Mouse (Mus musculus) CD4-positive helper T cell, adult 2 months (primary cell): ENCODE measurements around the gene Serpina3j.
"Not testable (repeated sequence)": the region's sequence is repeated elsewhere in the genome, so short reads cannot be mapped to it uniquely, and the experiment has no call there.

Experiments used
- DNase-seq: peaks from one replicate; pipeline ENCODE4 v3.0.0-alpha.2; 2012; ENCODE audit warnings: low read depth, missing footprints, low spot score

Serpina3j gene

DNA sequence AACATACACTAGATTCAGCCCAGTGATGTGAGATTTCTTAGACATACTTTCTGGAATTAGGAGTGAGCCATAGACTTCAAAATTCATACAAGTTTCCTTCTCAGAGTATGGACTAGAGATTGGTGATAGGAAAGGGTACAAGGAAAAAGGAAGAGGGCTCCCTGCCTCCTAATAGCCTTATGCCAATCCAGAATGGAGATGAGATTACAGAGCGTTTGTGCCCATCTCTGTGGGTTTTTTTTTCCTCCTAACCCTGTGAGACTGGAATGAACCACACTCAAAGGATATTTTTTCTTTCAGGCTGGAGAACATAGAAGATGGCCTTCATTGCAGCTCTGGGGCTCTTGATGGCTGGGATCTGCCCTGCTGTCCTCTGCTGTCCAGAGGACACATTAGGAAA, at the start of gene Serpina3j:
TSS of gene Serpina3j (plus strand) at position 301 of the 400 bp plus-strand sequence.
- DNase-seq: no peak

DNA sequence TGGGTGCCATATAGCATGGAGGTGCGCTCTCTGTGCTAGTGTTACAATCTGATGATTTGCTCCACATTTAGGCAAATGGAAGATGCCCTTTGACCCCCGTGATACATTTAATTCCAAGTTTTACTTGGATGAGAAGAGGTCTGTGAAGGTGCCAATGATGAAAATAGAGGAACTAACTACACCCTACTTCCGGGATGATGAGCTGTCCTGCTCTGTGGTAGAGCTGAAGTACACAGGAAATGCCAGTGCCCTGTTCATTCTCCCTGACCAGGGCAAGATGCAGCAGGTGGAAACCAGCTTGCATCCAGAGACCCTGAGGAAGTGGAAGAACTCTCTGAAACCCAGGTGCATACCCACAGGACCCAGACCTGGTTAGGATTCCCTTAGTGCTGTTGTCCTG, 48.0 kb upstream of the Serpina3j start:
- no peak for DNase-seq

DNA sequence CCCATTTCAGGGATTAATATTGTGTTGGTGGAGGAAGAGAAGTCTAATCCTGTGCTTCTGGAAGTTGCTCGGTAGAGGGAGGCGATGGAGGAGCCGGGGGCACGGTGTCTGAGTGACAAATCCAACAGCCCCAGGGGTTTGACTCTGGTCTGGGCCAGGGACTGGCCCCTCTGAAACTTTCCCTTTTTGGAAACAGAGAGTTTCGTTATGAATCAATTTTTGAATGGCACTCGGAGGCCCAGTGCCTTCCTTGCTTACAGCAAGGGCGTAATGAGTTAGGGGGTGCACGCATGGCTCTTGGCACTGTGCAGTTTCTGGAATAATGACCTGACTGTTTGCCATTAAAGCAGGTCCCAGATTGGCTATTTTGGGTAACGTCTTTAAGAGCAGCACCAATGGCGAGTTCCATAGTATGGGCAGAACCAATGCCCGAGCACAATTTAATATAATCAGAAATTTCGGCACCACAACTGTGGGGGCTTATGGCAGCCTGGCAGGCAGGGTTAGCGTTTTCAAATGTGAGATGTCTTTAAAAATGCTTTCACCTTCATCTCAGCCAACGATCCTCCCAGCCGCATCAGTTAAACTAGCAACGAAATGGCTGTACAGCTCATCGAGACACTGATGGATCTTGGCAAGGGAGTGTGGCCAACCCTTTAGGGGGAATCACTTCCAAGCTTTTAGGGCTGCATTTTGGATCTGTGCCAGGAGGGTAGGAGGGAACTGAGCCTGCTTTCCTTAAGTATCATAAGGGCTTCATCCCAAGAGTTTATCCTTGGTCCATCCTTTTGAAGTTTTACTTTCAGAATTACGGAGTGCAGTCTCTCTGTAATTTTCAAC, 35.9 kb upstream of the Serpina3j start:
- no peak for DNase-seq

DNA sequence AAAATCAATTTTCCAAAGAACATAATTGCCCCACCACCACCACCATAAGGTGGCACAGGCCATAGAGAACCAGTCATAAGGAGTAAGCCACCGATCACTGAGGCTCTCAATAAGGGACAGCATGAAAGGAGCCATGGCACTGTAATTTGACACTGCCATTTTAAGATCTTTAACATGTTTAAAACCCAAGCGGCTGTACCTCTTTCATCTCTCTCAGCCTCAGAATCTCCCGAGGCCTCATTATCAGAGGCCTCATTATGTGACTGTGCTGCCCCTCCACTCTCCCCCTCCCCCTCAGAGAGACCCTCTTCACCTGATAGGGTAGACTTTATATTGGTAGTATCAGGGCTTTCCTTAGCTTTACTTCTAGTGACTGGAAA, 35.3 kb upstream of the Serpina3j start:
- DNase-seq: no peak

DNA sequence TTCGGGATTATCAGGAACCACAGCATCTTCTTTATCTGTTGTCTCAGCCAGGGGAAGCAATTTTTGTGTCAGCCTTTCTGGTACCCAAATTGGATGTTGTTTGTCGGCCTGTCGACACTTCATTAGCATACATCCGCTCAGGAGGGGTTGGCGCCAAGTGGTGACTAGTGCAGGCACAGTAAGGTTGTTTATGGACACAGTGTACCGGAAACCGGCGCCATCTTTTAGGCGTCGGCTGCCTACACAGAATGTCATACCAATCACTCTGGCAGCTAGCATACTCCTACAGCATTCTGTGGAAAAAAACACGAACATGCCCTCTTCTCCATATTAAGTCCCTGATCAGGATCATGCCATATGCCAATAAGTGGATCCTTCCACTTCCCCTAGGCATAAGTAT, 31.0 kb upstream of the Serpina3j start:
- DNase-seq: no peak

DNA sequence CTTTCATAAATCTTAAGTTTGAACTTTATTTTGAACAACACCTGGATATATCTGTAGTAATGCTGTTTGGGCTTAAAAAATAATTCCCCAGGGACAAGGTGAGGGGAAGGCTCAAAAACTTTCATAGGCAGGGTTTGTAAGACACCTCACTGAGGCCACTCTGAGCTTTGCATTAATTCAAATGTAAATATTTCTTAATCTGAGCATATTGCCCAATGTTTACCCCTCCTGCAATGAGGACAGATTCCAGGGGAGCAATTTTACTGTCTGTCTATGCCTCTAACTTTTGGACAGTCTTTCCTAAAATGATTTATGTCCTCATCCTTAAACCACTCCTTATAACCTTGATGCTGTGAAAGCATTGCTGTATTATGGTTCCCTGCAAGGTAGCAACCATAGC, 26.0 kb upstream of the Serpina3j start:
- DNase-seq: no peak

DNA sequence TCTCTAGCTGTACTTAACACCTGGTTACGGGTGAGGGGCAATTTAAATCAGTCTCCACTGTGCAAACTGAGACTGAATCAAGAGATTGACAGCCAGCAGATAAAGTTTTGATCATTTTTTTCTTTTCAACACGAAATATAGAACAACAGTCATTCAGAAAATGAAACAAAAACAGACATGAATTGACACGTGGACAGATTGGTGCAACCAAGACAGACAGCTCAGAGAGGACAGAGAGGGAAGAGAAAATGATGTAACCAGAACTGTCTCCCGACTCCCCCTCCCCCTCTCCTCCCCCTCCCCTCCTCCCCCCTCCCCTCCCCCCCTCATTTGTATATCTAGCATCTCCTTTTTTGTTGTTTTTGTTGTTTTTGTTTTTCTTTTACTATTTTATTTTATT, 24.5 kb upstream of the Serpina3j start:
- DNase-seq: no peak

DNA sequence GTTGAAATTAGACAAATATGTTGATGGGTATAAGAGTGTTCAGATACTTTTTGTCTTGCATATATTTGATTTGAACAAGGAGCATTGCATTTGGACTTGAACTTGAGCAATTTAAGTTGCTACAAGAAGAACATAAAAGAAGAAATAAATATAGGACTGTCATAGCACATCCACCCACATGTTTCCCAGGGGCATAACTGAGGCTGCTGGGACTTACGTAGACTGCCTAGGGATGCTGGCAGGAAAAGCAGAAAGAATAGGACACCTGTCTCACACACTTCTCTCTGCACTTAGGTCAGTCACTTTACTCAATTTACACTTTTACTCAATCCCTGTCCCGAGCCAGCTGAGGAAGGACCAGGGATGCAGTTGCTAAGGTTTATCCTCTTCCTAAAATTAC, 20.4 kb upstream of the Serpina3j start:
- no peak for DNase-seq

DNA sequence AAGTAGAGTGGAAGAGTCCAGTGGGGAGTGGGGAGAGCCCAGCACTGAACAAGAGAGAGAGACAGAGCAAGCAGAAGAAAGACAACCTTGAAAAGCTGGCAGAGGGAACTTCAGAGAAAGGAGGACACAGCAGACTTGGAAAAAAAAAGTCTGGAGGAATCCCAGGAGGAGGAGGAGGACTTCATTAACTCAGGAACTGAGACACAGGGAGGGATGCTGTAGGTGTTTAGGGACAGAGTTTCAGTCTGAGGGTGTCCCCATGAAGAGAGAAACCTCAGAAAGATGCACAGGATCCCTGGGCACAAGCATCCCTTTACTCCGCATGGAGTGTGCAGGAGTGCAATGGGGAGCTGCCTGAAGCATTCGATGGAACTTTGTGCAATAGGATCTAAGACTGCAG, 16.3 kb upstream of the Serpina3j start:
- DNase-seq: no peak

DNA sequence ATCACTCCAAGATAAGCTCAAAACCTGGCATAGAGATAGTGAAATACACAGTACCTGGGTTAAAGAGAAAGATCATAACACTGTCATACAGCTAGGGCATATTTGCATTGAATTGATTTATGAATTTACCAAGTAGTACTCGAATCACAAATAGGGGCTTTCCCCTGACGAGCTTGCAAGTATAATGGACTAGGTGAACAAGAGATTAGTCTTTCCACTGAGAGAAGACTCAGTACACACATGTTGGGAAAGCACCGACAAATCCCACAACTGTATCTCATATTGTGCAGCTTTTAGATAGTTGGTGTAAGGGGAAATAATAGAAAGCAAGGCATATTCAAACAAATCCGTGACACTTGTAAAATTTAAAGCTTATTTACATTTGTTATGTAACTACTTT, 8.4 kb upstream of the Serpina3j start:
- DNase-seq: no peak

DNA sequence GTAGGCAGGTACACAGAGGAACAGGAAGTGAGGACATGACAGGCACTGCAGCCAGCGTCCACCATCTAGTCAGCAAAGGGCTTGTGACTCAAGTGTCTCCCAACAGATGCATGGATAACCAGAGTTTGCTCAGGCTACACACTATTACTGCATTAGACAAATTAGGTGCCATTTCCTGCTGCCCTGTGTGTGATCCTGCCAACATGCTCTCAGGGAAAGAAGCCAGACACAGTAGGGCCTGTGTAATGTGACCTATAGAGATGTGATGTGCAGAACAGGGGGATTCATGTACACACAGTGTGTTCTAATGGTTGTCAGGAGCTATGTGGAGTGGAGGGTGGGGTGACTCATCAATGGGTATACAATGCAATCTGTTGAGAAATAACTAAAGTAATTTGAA, 8.1 kb downstream of the Serpina3j start:
- DNase-seq: no peak

DNA sequence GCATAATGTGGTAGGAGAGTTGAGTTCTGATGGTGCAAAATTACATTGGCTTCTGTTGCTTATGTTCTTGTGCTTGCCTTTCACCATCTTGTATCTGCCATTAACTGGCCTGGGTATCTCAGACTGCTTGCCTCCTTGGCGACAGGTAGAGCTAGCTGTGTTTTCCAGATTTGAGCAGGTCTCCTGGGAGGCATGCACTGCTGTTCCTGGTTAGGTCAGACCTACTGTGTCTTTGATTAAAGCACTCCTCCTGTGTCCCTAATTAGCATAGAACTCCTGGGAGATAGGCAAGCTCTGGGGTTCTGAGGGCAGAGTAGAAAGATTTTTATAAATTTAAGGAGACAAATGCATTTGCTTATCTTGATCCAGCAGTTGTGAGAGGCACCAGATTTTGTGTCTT, 17.3 kb downstream of the Serpina3j start:
- no peak for DNase-seq

DNA sequence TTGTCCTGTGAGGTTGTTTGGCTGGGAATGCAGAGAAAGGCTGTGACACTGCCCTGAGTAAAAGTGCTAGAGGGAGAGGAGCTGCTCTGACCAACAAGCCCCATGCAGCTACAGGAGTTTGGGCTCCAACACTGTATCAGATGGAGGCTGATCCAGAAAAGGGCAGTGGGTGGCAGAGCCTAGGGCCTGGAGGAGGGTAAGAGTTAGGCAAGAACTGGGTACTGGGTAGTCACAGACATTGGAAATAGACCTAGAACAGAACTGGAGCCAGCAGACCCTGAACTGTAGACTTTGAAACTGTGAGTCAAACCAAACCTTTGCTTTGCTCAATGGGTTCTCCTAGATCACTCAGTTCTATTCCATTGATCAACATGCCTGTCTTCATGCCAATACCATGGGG, 22.5 kb downstream of the Serpina3j start:
- not testable (repeated sequence) for DNase-seq

DNA sequence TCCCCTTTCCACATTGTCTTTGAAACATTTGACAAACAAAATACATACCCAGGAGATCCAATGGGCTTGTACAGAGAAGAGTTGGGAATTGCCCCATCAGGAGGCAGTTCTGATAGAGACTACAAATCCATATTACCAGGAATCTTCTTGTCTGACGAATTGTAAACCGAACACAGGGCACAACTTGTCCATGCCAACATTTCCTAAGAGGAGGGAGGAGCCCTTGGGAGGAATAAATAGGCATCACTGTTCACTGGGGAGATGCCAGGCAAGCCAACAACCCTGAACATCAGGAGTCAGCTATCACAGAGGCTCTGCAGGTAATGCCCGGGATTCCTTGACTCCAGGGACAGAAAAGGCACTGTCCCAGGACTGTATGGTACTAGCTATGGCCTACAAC, 23.9 kb downstream of the Serpina3j start, which contains the start of the genes Serpina3k and Serpina3m:
TSS of gene Serpina3k (plus strand) at position 261 of the 400 bp plus-strand sequence.
TSS of gene Serpina3m (plus strand) at position 261 of the 400 bp plus-strand sequence.
- DNase-seq: not testable (repeated sequence)

DNA sequence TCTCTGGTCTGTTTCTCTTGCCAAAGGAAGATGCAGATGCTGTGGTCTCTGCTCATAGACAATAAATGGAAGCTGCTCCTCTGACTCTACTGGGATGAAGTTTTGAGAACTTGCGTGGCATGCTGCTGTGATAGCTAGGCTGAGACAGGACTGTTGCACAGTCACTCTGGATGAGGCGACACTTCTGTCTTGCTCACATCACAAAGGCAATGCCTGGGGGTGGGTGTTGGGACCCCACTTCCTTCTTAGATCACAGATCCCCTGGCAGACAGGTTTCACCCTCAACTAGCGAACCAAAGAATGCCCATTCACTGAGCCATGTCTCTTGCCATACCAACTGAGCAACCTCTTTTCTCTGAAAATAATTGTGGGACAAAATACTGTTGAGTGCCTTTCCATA, 24.4 kb downstream of the Serpina3j start:
- no peak for DNase-seq

DNA sequence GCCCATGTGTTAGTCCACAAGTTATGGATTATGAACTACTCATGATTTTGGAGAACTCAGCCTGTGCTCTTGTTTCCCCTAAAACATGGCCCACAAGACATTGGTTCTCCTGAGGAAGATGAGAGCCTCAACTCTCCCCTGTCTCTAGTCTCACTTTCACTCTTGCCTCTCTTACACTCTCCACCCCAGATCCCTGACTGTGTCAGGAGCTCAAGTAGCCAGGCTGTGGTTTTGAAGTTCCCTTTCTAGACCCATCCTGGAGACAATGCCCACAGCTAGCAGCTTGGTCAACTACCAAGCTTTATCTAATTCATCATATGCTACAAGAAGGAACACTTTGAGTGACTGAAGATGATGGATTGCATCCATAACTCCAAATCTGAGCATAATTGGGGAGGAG, 28.1 kb downstream of the Serpina3j start:
- not testable (repeated sequence) for DNase-seq

DNA sequence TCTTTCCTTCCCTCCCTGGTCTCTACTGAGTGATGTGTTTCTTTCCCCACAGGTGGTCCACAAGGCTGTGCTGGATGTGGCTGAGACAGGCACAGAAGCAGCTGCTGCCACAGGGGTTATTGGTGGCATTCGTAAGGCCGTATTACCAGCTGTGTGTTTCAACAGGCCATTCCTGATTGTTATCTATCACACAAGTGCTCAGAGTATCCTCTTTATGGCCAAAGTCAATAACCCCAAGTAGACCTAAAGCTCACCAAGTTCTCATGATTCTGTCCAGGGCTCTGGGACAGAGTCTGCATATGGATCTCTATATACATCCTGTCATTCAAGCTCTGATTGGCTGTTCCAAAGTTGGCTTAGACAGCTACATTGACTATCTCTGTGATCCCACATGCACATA, 30.8 kb downstream of the Serpina3j start:
- no peak for DNase-seq

DNA sequence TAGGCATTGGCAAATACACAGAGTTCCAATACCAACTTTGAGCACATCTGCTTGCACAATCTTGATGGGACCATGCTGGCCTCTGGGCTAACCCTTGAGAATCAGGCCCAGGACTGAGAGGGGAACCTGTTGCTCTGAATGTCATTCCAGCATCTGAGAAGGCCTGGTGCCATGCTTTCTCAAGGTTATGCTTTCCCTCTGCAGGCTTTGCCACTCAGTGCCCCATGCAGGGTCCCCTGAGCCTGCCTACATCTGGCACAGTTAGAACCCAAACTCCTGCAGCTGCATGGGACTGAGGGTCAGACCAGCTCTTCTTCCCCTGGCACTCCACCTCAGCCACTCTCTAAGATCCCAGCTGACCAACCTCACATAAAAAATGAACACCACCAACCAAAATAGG, 31.4 kb downstream of the Serpina3j start:
- no peak for DNase-seq

DNA sequence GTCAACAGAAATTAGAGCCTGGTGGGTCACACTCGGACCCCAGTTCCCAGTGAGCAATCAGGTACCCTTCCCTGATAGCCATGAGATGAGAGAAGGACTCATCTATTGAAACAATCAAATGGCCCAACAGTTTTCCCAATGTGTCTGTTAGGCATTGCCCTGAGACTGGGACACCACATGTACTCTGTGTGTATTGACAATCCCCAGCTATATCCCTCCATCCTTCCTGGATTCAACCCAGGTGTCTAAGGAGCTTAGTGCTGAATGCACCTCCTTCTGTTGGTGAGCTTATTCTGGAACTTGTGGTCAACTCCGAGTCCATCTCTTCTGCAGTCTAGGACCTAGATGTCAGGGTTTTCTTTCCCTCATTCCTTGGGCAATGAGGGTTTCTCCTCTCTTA, 32.7 kb downstream of the Serpina3j start:
- DNase-seq: no peak

DNA sequence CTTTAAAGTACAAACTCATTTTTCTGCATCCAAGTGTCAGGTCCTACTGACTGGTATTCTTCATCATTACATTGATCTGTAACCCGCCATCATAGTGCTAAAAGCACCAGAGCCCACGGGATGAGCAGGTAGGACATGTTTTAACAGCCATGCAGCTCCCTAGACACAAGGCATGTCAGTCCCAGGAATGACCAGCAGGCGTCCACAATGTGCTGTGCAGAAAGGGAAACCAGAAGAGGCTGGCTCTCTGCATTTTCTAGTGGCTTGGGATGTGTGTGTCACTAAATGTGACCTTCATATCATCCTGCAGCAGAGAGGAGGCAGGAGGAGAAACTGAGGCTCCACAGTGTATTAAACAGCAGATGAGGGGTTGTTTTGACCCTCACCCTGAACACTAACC, 37.5 kb downstream of the Serpina3j start:
- not testable (repeated sequence) for DNase-seq

DNA sequence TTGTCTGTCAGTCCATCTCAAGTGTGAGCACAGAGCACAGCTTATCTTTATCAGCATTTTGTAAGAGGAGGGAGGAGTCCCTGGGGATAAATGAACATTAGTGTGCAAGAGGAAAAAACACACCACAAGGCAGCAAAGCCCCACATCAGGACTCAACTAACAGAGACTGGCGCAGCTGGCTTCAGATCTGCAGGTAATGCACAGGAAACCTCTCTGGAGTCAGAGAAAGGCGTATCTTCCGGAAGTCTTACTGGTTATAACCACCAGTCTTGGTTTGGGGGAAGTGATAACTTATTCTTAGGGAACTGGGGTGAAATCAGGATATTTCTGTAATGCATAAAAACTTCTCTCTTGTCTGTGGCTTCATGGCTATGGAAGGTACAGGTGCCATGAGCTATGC, 41.7 kb downstream of the Serpina3j start:
- no peak for DNase-seq

DNA sequence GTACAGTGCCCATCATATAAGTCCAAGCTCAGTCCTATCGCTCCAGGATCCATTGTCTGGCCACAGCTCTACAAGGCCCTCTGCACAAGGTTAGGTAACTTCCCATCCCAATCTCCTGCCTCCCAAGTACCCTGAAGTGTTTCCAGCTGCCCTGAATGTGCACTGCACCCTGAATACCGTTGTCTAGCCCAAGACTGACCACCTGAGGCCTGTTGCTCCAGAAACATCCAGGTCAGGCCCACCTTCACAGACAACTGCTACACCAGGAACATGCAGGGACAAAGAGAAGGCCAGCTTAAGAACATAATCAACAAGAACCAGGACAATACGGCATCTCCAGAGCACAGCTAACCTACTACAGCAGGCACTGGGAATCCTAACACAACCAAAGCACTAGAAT, 55.6 kb downstream of the Serpina3j start:
- DNase-seq: no peak
